Mouse (Mus musculus): ENCODE data around the gene Klhl10. TPM values are rescaled to one million over a fixed set of nuclear protein-coding genes. Genes with fewer than 3 reads are reported as not detected.

The Klhl10 gene
- polyA plus RNA-seq, 1 experiment from 2014 or later = 0.40 TPM

DNA sequence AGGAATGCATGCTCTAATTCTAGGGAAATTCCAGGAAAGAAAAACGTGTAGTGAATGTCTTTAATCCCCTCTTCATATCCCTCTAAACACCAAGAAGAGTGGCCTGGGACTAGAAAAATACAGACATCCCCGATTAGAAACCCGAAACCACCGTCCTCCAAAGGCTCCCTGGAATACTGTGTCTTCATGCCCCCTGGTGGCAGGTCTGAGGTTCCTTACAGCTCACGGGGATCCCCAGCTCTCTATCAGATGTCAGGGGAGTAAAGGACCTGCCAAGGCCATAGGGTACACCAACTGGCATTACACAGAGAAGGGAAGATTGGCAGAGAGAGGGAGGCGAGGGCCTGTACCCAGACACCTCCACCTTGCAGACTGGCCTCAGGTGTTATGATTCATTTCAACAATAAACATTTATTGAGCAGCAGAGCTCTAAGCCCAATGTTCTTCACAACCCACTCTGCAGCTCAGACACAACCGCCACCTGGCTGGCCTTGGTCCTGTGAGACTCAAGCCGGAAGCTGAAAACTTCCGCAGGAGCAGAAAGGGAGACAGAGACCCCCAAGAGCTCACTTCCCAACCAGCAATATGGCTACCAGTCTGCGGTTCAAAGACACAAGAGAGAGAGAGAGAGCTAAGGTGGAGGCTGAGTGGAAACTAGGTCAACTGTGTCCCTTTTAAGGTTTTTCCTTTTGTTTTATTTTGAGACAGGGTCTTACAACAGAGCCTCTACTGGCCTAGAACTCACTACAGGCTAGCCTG is 33.5 kb upstream of the Klhl10 start:
- Histone ChIP-seq H3K9me3 (ENCODE audit: low read length) (no peaks in the 10 kb centered on the region), H3K4me2 (replicated peaks; ENCODE audit: low read depth, low read length) (no peak overlapping the region), H3K4me1 (ENCODE audit: insufficient read depth, low read length) (peaks cover 26% of the 10 kb centered on the region), H3K27me3 (ENCODE audit: insufficient read depth, low read length) (no peaks in the 10 kb centered on the region), H3K36me3 (ENCODE audit: insufficient read depth, low read length) (peaks cover 21% of the 10 kb centered on the region; the same call in 1 of the 2 replicates), H3K27ac (ENCODE audit: low read length) (no peak overlapping the region), H3K4me3 (ENCODE audit: low read length) (no peak overlapping the region), H3K9ac (replicated peaks; ENCODE audit: low read length) (no peak overlapping the region)
- ATAC-seq (ENCODE audit: low FRiP score, low TSS enrichment) = peak; percentile 55; the same call in 1 of the 2 replicates
- 40% methylated on average over 10 of the region's 10 CpGs for WGBS

DNA sequence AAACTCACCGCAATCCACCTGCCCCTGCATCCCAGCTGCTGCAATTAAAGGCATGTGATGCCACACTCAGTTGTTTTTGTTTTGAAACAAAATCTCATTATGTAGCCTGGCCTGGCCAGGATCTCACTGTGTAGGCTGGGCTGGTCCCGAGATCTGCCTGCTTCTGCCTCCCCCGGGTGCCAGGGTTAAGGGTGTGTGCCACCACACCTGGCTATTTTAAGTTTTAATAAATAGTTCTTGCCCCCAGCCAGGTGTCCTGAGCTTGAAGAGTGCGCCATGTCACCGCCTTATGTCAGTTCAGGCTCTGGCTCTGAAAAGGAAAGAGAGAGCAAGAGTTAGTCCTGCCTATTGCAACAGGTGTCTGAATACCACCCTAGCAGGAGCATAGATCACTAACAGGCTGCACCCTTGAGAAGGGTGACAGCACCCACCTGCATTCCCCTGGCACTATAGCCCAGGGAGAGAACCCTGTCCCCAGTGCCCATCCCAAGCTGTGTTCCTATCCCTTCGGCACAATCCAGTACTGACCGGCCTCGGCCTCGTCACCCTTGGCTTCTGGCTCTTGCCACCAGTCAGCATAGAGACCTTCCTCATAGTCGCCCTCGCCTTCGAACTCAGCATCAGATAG is 32.8 kb upstream of the Klhl10 start:
- Histone ChIP-seq H3K4me3 (ENCODE audit: low read length) (no peak overlapping the region), H3K36me3 (ENCODE audit: insufficient read depth, low read length) (peaks cover 21% of the 10 kb centered on the region; the same call in 1 of the 2 replicates), H3K4me1 (ENCODE audit: insufficient read depth, low read length) (peaks cover 26% of the 10 kb centered on the region), H3K9me3 (ENCODE audit: low read length) (no peaks in the 10 kb centered on the region), H3K27ac (ENCODE audit: low read length) (no peak overlapping the region), H3K27me3 (ENCODE audit: insufficient read depth, low read length) (no peaks in the 10 kb centered on the region), H3K4me2 (replicated peaks; ENCODE audit: low read depth, low read length) (no peak overlapping the region), H3K9ac (replicated peaks; ENCODE audit: low read length) (no peak overlapping the region)
- no peak for ATAC-seq (ENCODE audit: low FRiP score, low TSS enrichment)
- WGBS = 94% methylated on average over 12 of the region's 12 CpGs

DNA sequence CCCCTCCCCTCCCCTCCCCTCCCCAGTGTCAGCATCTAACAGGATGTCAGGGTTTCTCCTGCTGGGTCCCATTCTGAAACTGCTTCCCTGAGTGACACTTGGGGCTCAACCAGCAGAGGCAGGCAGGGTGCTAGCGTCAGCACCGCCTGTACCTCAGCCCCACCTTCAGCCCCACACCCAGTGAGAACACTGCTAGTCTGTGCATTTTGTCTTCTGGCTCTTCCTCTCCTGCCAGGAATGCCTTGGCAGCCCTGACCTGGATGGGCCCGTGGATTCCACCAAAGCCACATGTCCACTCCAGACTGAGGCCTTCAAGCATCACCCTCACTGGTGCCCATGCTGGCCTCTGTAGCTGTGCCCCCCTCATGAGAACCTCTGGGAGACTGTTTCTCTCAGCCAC is 32.0 kb upstream of the Klhl10 start:
- Histone ChIP-seq H3K9ac (replicated peaks; ENCODE audit: low read length) (no peak overlapping the region), H3K4me2 (replicated peaks; ENCODE audit: low read depth, low read length) (no peak overlapping the region), H3K9me3 (ENCODE audit: low read length) (no peaks in the 10 kb centered on the region), H3K27me3 (ENCODE audit: insufficient read depth, low read length) (no peaks in the 10 kb centered on the region), H3K36me3 (ENCODE audit: insufficient read depth, low read length) (peaks cover 21% of the 10 kb centered on the region; the same call in 1 of the 2 replicates), H3K27ac (ENCODE audit: low read length) (no peak overlapping the region), H3K4me1 (ENCODE audit: insufficient read depth, low read length) (peaks cover 24% of the 10 kb centered on the region), H3K4me3 (ENCODE audit: low read length) (no peak overlapping the region)
- 94% methylated on average over 3 of the region's 3 CpGs for WGBS
- no peak for ATAC-seq (ENCODE audit: low FRiP score, low TSS enrichment)

DNA sequence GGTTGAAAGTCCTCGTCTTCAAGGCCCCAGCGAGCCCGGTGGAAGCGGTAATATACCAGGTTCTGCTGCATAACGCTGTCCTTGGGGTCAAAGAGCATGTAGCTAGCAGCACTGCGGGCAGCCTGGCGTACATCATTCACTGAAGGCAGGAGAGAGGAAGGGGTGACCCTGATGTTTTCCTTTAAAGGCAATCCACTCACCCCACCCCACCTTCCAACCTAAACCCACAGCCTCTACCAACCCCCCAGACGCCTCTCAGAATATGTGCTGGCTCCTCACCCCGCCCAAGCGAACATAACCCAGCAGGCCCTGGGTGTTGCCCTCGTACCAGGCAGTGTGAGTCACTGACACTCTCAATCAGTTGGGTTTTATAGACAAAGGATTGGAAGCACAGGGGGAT is 30.0 kb upstream of the Klhl10 start:
- Histone ChIP-seq H3K4me3 (ENCODE audit: low read length) (no peak overlapping the region), H3K27me3 (ENCODE audit: insufficient read depth, low read length) (no peaks in the 10 kb centered on the region), H3K9me3 (ENCODE audit: low read length) (no peaks in the 10 kb centered on the region), H3K9ac (replicated peaks; ENCODE audit: low read length) (no peak overlapping the region), H3K4me2 (replicated peaks; ENCODE audit: low read depth, low read length) (peak overlapping the region; percentile 88; the same call in 1 of the 2 replicates), H3K27ac (ENCODE audit: low read length) (no peak overlapping the region), H3K36me3 (ENCODE audit: insufficient read depth, low read length) (peaks cover 21% of the 10 kb centered on the region; the same call in 1 of the 2 replicates), H3K4me1 (ENCODE audit: insufficient read depth, low read length) (peaks cover 38% of the 10 kb centered on the region)
- 58% methylated on average over 11 of the region's 11 CpGs for WGBS
- ATAC-seq (ENCODE audit: low FRiP score, low TSS enrichment) = no peak

DNA sequence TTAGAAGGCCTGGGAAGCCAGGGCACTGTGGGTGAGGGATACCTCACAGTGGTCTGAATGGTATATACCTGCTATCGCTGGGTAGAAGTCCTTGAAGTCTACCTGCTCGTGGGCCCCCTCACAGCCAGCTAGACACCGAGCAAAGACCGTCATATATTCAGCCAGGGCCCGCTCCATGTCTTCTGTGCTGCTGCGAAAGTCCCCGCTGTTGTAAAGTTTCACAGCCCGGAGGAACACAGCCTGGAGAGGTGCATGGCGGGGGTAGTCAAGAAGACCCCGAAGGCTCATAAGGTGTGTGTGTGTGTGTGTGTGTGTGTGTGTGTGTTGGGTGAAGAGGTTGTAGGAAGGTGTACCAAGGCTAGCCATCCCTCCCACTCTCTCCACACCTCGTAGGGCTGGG is 28.2 kb upstream of the Klhl10 start:
- H3K4me3 ChIP-seq (ENCODE audit: low read length) = peak overlapping the region; percentile 79
- H3K9ac ChIP-seq (replicated peaks; ENCODE audit: low read length) = peak overlapping the region; percentile 81
- H3K27me3 ChIP-seq (ENCODE audit: insufficient read depth, low read length) = no peaks in the 10 kb centered on the region
- no peak for ATAC-seq (ENCODE audit: low FRiP score, low TSS enrichment)
- H3K4me2 ChIP-seq (replicated peaks; ENCODE audit: low read depth, low read length) = peak overlapping the region; percentile 88
- H3K36me3 ChIP-seq (ENCODE audit: insufficient read depth, low read length) = peaks cover 19% of the 10 kb centered on the region; the same call in 1 of the 2 replicates
- no peaks in the 10 kb centered on the region for H3K9me3 ChIP-seq (ENCODE audit: low read length)
- 53% methylated on average over 11 of the region's 11 CpGs for WGBS
- peaks cover 46% of the 10 kb centered on the region for H3K4me1 ChIP-seq (ENCODE audit: insufficient read depth, low read length)
- no peak overlapping the region for H3K27ac ChIP-seq (ENCODE audit: low read length)

DNA sequence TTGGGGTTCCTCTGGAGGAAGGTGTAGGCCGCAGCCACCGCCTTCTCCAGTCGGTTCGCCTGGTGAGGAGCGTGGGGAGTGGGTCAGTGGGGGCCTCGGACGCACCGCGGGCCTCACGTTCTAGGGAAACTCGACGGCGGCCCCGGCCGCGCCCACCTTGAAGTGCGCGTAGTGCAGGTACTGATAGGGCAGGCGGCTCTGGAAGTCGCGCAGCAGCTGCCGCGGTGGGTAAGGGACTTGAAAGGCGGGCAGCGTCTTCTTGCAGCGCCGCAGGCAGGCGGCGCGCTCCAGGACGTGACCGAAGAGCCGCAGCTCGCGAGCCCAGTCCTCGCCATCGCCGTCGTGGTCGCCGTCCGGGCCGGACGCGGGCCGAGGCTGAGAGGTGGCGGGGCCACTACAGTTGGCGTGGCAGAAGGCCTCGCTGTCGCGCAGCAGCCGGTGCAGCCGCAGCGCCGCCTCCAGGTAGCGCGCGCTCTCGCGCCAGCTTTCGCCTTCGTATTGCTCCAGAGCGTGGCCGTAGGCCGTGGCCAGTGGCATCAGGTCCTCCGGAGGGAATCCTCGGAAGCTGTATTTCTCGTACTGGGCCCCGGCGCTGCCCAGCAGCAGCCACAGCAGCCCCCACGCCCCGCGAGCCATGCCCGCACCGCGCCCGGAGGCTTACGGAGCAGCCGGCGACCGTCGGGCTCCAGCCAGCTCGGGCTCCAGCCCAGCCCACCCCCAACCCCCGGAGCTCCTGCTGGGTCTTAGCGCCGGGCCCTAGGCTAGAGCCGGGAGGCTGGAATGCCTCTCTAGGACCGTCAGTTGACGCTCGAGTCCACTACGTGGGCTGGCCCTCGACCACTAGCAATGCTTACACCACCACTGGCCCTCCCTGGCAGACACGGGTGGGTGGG is 27.4 kb upstream of the Klhl10 start, which contains the start of gene P3h4:
TSS of gene P3h4 (minus strand) at position 816 of the 893 bp plus-strand sequence.
- peaks cover 46% of the 10 kb centered on the region for H3K4me1 ChIP-seq (ENCODE audit: insufficient read depth, low read length)
- H3K4me3 ChIP-seq (ENCODE audit: low read length) = peak within 1 kb of the TSS; percentile 79
- WGBS = under 1% methylated on average over 92 of the region's 93 CpGs
- H3K9me3 ChIP-seq (ENCODE audit: low read length) = no peaks in the 10 kb centered on the region
- peak within 1 kb of the TSS; percentile 81 for H3K9ac ChIP-seq (replicated peaks; ENCODE audit: low read length)
- no peaks in the 10 kb centered on the region for H3K27me3 ChIP-seq (ENCODE audit: insufficient read depth, low read length)
- H3K36me3 ChIP-seq (ENCODE audit: insufficient read depth, low read length) = peaks cover 11% of the 10 kb centered on the region; the same call in 1 of the 2 replicates
- peak within 1 kb of the TSS; percentile 97 for H3K27ac ChIP-seq (ENCODE audit: low read length)
- peak; percentile 97 for ATAC-seq (ENCODE audit: low FRiP score, low TSS enrichment)
- H3K4me2 ChIP-seq (replicated peaks; ENCODE audit: low read depth, low read length) = peak within 1 kb of the TSS; percentile 88

DNA sequence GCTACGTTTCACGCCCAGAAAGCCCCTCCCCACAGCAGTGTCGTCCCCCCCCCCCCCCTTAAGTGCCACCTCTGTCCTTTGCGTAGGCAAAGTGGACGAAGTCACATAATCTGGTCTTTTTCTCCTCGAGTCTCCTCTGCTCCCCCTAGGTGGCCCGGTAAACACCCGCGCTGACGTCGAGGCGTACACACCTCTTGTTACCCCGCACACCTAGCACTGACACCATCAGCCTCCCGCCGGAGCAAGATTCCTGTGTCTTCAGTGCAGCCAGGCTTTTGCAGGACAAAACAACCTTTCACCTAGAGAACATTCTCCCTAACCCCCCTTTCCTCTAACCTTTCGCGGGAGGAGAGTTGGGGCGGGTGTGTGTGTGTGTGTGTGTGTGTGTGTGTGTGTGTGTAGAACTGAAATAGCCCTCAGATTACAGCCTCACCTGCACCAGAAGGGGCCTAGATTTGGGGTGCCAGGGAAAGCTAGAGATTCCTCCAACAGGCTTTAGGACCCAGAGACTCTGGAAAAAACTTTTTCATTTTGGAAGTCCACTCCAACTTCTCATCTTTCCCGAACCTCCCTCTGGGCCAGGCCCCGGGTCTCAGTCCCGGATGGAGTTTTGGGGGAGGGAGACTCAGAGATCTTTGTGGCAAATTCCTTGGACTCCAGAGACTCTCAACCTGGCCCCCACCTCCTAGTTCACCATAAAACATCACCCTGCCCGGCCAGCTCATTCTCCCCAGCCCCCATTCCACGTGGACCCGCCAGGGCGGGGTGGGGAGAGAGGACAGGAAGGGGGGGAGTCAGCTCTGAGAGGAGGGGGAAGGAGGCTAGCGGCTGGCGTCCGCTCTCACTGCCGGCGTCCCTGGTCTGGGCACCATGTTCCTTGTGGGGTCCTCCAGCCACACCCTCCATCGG is 26.5 kb upstream of the Klhl10 start, which contains the start of gene Fkbp10:
TSS of gene Fkbp10 (plus strand) at position 784 of the 909 bp plus-strand sequence.
- H3K4me1 ChIP-seq (ENCODE audit: insufficient read depth, low read length) = peaks cover 46% of the 10 kb centered on the region
- peak; percentile 44 for ATAC-seq (ENCODE audit: low FRiP score, low TSS enrichment)
- 0% methylated on average over 30 of the region's 31 CpGs for WGBS

DNA sequence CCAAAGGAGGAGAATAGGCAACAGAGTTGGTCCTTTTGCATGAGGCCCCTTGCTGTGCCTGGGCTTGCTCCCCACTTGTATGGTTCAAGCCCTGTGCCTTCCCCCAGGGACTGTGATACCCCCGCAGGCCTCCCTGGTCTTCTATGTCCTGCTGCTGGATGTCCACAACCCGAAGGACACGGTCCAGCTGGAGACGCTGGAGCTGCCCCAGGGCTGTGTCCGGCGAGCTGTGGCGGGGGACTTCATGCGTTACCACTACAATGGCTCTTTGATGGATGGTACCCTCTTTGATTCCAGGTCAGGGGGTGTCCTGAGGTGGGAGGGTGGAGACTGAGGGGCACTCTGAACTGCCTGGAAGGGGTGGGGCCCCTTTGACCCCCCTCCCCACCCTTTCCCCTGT is 20.2 kb upstream of the Klhl10 start:
- Histone ChIP-seq H3K27ac (ENCODE audit: low read length) (peak overlapping the region; percentile 59; the same call in 1 of the 2 replicates), H3K27me3 (ENCODE audit: insufficient read depth, low read length) (no peaks in the 10 kb centered on the region), H3K9ac (replicated peaks; ENCODE audit: low read length) (no peak overlapping the region), H3K9me3 (ENCODE audit: low read length) (no peaks in the 10 kb centered on the region), H3K36me3 (ENCODE audit: insufficient read depth, low read length) (peaks cover 17% of the 10 kb centered on the region), H3K4me1 (ENCODE audit: insufficient read depth, low read length) (peaks cover 24% of the 10 kb centered on the region), H3K4me2 (replicated peaks; ENCODE audit: low read depth, low read length) (no peak overlapping the region), H3K4me3 (ENCODE audit: low read length) (no peak overlapping the region)
- 21% methylated on average over 8 of the region's 8 CpGs for WGBS
- ATAC-seq (ENCODE audit: low FRiP score, low TSS enrichment) = peak; percentile 72

More for the DNA sequence above, 26.5 kb upstream of the Klhl10 start, which contains the start of gene Fkbp10:
- peak within 1 kb of the TSS; percentile 97 for H3K27ac ChIP-seq (ENCODE audit: low read length)
- H3K4me3 ChIP-seq (ENCODE audit: low read length) = peak within 1 kb of the TSS; percentile 79
- H3K9me3 ChIP-seq (ENCODE audit: low read length) = no peaks in the 10 kb centered on the region
- H3K9ac ChIP-seq (replicated peaks; ENCODE audit: low read length) = peak within 1 kb of the TSS; percentile 81
- H3K27me3 ChIP-seq (ENCODE audit: insufficient read depth, low read length) = no peaks in the 10 kb centered on the region
- peak within 1 kb of the TSS; percentile 88 for H3K4me2 ChIP-seq (replicated peaks; ENCODE audit: low read depth, low read length)
- H3K36me3 ChIP-seq (ENCODE audit: insufficient read depth, low read length) = 0 out of 2 replicates have a peak, but pooled peaks cover 9% of the 10 kb centered on the region

All from kidney, embryonic 16.5 days (tissue).